Mouse (Mus musculus): ENCODE data around the gene Ethe1. TPM values are rescaled to one million over a fixed set of nuclear protein-coding genes. Genes with fewer than 3 reads are reported as not detected.

The Ethe1 gene
- total and polyA plus RNA-seq, 2 experiments, result 71.1 to 227 TPM

DNA sequence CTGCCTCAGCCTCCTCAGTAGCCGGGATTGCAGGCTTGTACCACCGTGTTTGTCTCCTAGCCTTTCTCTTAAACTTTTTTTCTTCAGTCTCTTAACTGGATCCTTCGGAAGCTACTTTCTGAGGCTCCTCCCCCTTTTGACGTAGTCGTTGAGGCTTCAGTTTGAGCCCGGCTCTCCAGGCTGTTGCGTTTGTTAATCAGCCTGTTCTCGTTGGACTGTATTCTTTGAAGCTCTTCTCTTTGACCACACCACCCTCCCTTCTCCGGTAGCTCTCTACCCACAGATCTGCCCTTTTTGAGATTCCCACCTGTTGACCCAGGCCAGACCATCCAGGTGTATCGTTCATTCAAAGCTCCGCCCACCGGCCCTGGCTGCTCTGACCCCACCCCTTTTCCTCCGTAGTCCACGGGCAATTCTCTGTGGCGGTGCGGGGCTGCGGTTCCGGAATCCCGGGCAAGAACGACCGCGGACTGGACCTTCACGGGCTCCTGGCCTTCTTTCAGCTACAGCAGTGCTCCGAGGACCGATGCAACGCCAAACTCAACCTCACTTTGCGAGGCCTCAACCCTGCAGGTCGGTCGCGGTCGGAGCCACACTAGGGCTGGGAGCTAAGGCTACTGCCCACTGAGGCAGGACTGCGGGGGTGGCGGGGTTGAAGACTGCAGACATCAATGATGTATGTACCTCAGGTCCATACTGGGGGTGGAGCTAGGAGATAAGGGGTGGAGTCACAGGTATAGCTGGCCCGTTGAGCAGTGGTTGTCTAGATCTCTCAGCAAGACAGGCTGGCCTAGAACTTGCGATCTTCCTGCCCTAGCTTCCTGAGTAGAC is 50.9 kb downstream of the Ethe1 start:
- H3K79me2 ChIP-seq (ENCODE audit: control insufficient read depth, insufficient read depth, low read length), result no peaks in the 10 kb centered on the region
- peaks cover 5% of the 10 kb centered on the region; the same call in 1 of the 2 replicates for H3K27me3 ChIP-seq (ENCODE audit: control insufficient read depth, insufficient read depth, low read length)
- peak; percentile 8 for DNase-seq (ENCODE audit: extremely low read depth, low read depth, low spot score)
- H3K36me3 ChIP-seq (ENCODE audit: control insufficient read depth, insufficient read depth, low read length), result no peaks in the 10 kb centered on the region
- WGBS, result 3% methylated on average over 35 of the region's 35 CpGs
- H3K9ac ChIP-seq (ENCODE audit: low read depth, low read length), result no peak overlapping the region
- peaks cover 5% of the 10 kb centered on the region for H3K4me1 ChIP-seq (ENCODE audit: control insufficient read depth, insufficient read depth, low read length)
- H3K27ac ChIP-seq (replicated peaks; ENCODE audit: insufficient read depth, low read depth, low read length), result no peak overlapping the region
- peak overlapping the region; percentile 48 for H3K4me3 ChIP-seq (ENCODE audit: insufficient read depth, low read depth, low read length)
- TF ChIP-seq CTCF (IDR thresholded peaks at IDR 0.05; ENCODE audit: low read depth, low read length) (no peak), POLR2A (IDR thresholded peaks at IDR 0.05; ENCODE audit: extremely low read depth, insufficient read depth, low read length) (no peak)

GRCm38 (mm10) chr7:24640450-24640849 is 53.1 kb downstream of the Ethe1 start:
- Histone ChIP-seq H3K27me3 (ENCODE audit: control insufficient read depth, insufficient read depth, low read length) (peaks cover 5% of the 10 kb centered on the region; the same call in 1 of the 2 replicates), H3K27ac (replicated peaks; ENCODE audit: insufficient read depth, low read depth, low read length) (no peak overlapping the region), H3K79me2 (ENCODE audit: control insufficient read depth, insufficient read depth, low read length) (no peaks in the 10 kb centered on the region), H3K4me1 (ENCODE audit: control insufficient read depth, insufficient read depth, low read length) (peaks cover 5% of the 10 kb centered on the region), H3K36me3 (ENCODE audit: control insufficient read depth, insufficient read depth, low read length) (no peaks in the 10 kb centered on the region), H3K4me3 (ENCODE audit: insufficient read depth, low read depth, low read length) (no peak overlapping the region), H3K9ac (ENCODE audit: low read depth, low read length) (no peak overlapping the region)
- WGBS, result 72% methylated on average over 13 of the region's 13 CpGs
- DNase-seq (ENCODE audit: extremely low read depth, low read depth, low spot score), result no peak
- TF ChIP-seq CTCF (IDR thresholded peaks at IDR 0.05; ENCODE audit: low read depth, low read length), result no peak
- TF ChIP-seq POLR2A (IDR thresholded peaks at IDR 0.05; ENCODE audit: extremely low read depth, insufficient read depth, low read length), result no peak

DNA sequence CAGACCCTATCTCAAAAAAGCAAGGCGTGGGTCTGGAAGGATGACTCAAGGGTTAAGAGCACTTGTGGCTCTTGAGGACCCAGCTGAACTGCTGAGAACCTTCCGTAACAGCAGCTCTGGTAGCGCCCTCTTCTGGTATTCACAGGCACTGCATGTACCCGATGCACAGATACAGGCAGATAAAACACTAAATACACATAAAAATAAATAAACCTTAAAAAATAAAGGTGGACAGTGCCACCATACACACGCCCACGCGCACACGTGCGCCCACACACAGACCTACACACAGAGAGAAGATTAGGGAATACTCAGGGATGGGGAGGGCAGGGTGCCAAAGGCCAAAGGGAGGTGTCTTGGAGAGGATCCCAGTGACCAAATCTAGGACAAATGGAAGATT is 55.1 kb downstream of the Ethe1 start:
- Histone ChIP-seq H3K4me3 (ENCODE audit: insufficient read depth, low read depth, low read length) (no peak overlapping the region), H3K9ac (ENCODE audit: low read depth, low read length) (no peak overlapping the region), H3K79me2 (ENCODE audit: control insufficient read depth, insufficient read depth, low read length) (no peaks in the 10 kb centered on the region), H3K4me1 (ENCODE audit: control insufficient read depth, insufficient read depth, low read length) (peaks cover 5% of the 10 kb centered on the region), H3K36me3 (ENCODE audit: control insufficient read depth, insufficient read depth, low read length) (no peaks in the 10 kb centered on the region), H3K27me3 (ENCODE audit: control insufficient read depth, insufficient read depth, low read length) (no peaks in the 10 kb centered on the region; the same call in 1 of the 2 replicates), H3K27ac (replicated peaks; ENCODE audit: insufficient read depth, low read depth, low read length) (no peak overlapping the region)
- 12% methylated on average over 9 of the region's 9 CpGs for WGBS
- peak; percentile 78 for TF ChIP-seq CTCF (IDR thresholded peaks at IDR 0.05; ENCODE audit: low read depth, low read length)
- TF ChIP-seq POLR2A (IDR thresholded peaks at IDR 0.05; ENCODE audit: extremely low read depth, insufficient read depth, low read length), result no peak
- peak; percentile 35 for DNase-seq (ENCODE audit: extremely low read depth, low read depth, low spot score)

GRCm38 (mm10) chr7:24644492-24644891 is 57.1 kb downstream of the Ethe1 start:
- Histone ChIP-seq H3K79me2 (ENCODE audit: control insufficient read depth, insufficient read depth, low read length) (no peaks in the 10 kb centered on the region), H3K27me3 (ENCODE audit: control insufficient read depth, insufficient read depth, low read length) (no peaks in the 10 kb centered on the region), H3K36me3 (ENCODE audit: control insufficient read depth, insufficient read depth, low read length) (no peaks in the 10 kb centered on the region), H3K9ac (ENCODE audit: low read depth, low read length) (no peak overlapping the region), H3K4me1 (ENCODE audit: control insufficient read depth, insufficient read depth, low read length) (no peaks in the 10 kb centered on the region), H3K4me3 (ENCODE audit: insufficient read depth, low read depth, low read length) (no peak overlapping the region), H3K27ac (replicated peaks; ENCODE audit: insufficient read depth, low read depth, low read length) (no peak overlapping the region)
- TF ChIP-seq CTCF (IDR thresholded peaks at IDR 0.05; ENCODE audit: low read depth, low read length) (no peak), POLR2A (IDR thresholded peaks at IDR 0.05; ENCODE audit: extremely low read depth, insufficient read depth, low read length) (no peak)
- DNase-seq (ENCODE audit: extremely low read depth, low read depth, low spot score), result no peak
- WGBS, result 59% methylated on average over 6 of the region's 6 CpGs

DNA sequence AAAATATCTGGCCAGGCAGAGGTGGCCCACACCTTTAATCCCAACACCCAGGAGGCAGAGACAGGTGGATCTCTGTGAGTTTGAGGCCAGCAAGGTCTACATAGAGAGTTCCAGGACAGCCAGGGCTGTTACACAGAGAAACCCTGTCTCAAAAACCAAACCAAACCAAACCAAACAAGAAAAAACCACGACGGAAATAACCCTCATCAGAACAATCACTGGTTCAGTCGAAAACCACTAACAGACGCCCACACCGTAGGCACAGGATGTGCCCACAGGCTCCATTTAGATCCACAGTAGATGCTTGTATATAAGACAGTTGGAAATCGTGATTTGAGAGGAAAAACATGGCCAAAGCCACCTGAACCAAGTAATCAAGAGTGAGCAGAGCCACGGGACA is 57.7 kb downstream of the Ethe1 start:
- Histone ChIP-seq H3K4me1 (ENCODE audit: control insufficient read depth, insufficient read depth, low read length) (no peaks in the 10 kb centered on the region), H3K9ac (ENCODE audit: low read depth, low read length) (no peak overlapping the region), H3K36me3 (ENCODE audit: control insufficient read depth, insufficient read depth, low read length) (no peaks in the 10 kb centered on the region), H3K27ac (replicated peaks; ENCODE audit: insufficient read depth, low read depth, low read length) (no peak overlapping the region), H3K4me3 (ENCODE audit: insufficient read depth, low read depth, low read length) (no peak overlapping the region), H3K79me2 (ENCODE audit: control insufficient read depth, insufficient read depth, low read length) (no peaks in the 10 kb centered on the region), H3K27me3 (ENCODE audit: control insufficient read depth, insufficient read depth, low read length) (no peaks in the 10 kb centered on the region)
- DNase-seq (ENCODE audit: extremely low read depth, low read depth, low spot score), result no peak
- TF ChIP-seq POLR2A (IDR thresholded peaks at IDR 0.05; ENCODE audit: extremely low read depth, insufficient read depth, low read length) (no peak), CTCF (IDR thresholded peaks at IDR 0.05; ENCODE audit: low read depth, low read length) (no peak)
- 75% methylated on average over 7 of the region's 7 CpGs for WGBS

DNA sequence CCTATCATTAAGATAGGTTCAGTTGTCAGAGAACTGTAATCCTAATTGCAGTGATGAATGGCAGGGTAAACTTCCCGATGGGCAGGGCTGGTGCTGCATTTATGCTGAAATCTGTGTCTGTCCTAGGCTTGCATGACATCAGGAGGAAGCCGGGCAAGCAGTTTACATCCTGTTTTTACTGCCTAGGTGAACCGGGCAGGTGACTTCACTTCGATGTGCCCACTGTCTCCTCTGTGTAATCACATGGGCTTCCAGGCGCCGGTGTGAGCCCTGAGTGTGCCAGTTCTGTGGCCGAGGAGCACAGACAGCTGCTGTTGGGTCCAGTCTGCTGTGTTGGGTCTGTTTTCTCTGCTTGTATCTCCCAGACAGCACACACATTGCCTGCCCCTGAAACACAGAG is 59.1 kb downstream of the Ethe1 start:
- Histone ChIP-seq H3K9ac (ENCODE audit: low read depth, low read length) (no peak overlapping the region), H3K4me1 (ENCODE audit: control insufficient read depth, insufficient read depth, low read length) (no peaks in the 10 kb centered on the region), H3K36me3 (ENCODE audit: control insufficient read depth, insufficient read depth, low read length) (no peaks in the 10 kb centered on the region), H3K27me3 (ENCODE audit: control insufficient read depth, insufficient read depth, low read length) (no peaks in the 10 kb centered on the region), H3K4me3 (ENCODE audit: insufficient read depth, low read depth, low read length) (no peak overlapping the region), H3K79me2 (ENCODE audit: control insufficient read depth, insufficient read depth, low read length) (no peaks in the 10 kb centered on the region), H3K27ac (replicated peaks; ENCODE audit: insufficient read depth, low read depth, low read length) (no peak overlapping the region)
- TF ChIP-seq CTCF (IDR thresholded peaks at IDR 0.05; ENCODE audit: low read depth, low read length) (no peak), POLR2A (IDR thresholded peaks at IDR 0.05; ENCODE audit: extremely low read depth, insufficient read depth, low read length) (no peak)
- no peak for DNase-seq (ENCODE audit: extremely low read depth, low read depth, low spot score)
- WGBS, result 78% methylated on average over 7 of the region's 7 CpGs

Data from liver, adult 2 months (tissue).